Mouse (Mus musculus) embryonic facial prominence, embryonic 15.5 days (tissue): ENCODE data around the gene Rps6kb1. TPM values are rescaled to one million over a fixed set of nuclear protein-coding genes. Genes with fewer than 3 reads are reported as not detected.
A peak's percentile ranks its signal among the peaks of the same experiment; 100 is the strongest.

Source experiments
- ATAC-seq: fragments of 200-750 bp; cut with Nextera tagmentation; 2 replicates; pipeline ENCODE4 v1.8.0; 2017; ENCODE audit warnings: low read depth, moderate TSS enrichment; ENCODE audit not compliant: insufficient number of reproducible peaks, low FRiP score, low TSS enrichment
- H3K27ac ChIP-seq: fragments of 300-500 bp; sonication (generic); replicated peaks from 2 replicates; pipeline ENCODE4 v1.5.1; 2015; ENCODE audit warnings: mild to moderate bottlenecking, inconsistent platforms
- H3K27me3 ChIP-seq: fragments of 300-500 bp; sonication (generic); 2 replicates; pipeline ENCODE4 v1.6.1; 2015; ENCODE audit warnings: inconsistent platforms
- H3K36me3 ChIP-seq: fragments of 300-500 bp; sonication (generic); 2 replicates; pipeline ENCODE4 v1.6.1; 2015; ENCODE audit warnings: mild to moderate bottlenecking, inconsistent platforms
- H3K4me1 ChIP-seq: fragments of 300-500 bp; sonication (generic); 2 replicates; pipeline ENCODE4 v1.6.1; 2015; ENCODE audit warnings: inconsistent platforms
- H3K4me2 ChIP-seq: fragments of 300-500 bp; sonication (generic); replicated peaks from 2 replicates; pipeline ENCODE4 v1.6.1; 2015; ENCODE audit warnings: mild to moderate bottlenecking, inconsistent platforms
- H3K4me3 ChIP-seq: fragments of 300-500 bp; sonication (generic); replicated peaks from 2 replicates; pipeline ENCODE4 v1.5.1; 2015; ENCODE audit warnings: mild to moderate bottlenecking, inconsistent platforms
- H3K9ac ChIP-seq: fragments of 300-500 bp; sonication (generic); 2 replicates; pipeline ENCODE4 v1.6.1; 2015; ENCODE audit warnings: inconsistent platforms
- H3K9me3 ChIP-seq: fragments of 300-500 bp; sonication (generic); replicated peaks from 2 replicates; pipeline ENCODE4 v1.6.1; 2016; ENCODE audit warnings: inconsistent platforms
- WGBS: fragments of 180-500 bp; shearing (Covaris S2); methylation state at CpG from one replicate; pipeline ENCODE4 v1.1.7; 2015; 5-methylcytosine and 5-hydroxymethylcytosine counted together
- polyA plus RNA-seq: library from polyadenylated mRNA; unstranded; fragments of >200 nt; fragmentation: Nextera tagmentation; extraction: Ambion mirVana; gene quantifications from 2 replicates; pipeline ENCODE4 v1.2.1, GENCODE M21; 2015

Rps6kb1 gene
- polyA plus RNA-seq, 1 experiment from 2014 or later: 70.6 TPM

GRCm38 (mm10) chr11:86570261-86570746, 25.7 kb upstream of the Rps6kb1 start:
- Histone ChIP-seq H3K27me3 (no peaks in the 10 kb centered on the region), H3K9ac (no peak overlapping the region), H3K27ac (peak overlapping the region; percentile 61; the same call in 1 of the 2 replicates), H3K4me3 (no peak overlapping the region), H3K36me3 (no peaks in the 10 kb centered on the region), H3K4me2 (no peak overlapping the region), H3K9me3 (no peaks in the 10 kb centered on the region), H3K4me1 (peaks cover 18% of the 10 kb centered on the region)
- WGBS: 15% methylated on average over 9 of the region's 9 CpGs
- no peak for ATAC-seq

GRCm38 (mm10) chr11:86568425-86568824, 23.8 kb upstream of the Rps6kb1 start:
- no peak overlapping the region for H3K4me3 ChIP-seq
- no peak overlapping the region for H3K9ac ChIP-seq
- ATAC-seq: no peak
- no peaks in the 10 kb centered on the region for H3K9me3 ChIP-seq
- peaks cover 18% of the 10 kb centered on the region for H3K4me1 ChIP-seq
- H3K4me2 ChIP-seq: no peak overlapping the region
- no peaks in the 10 kb centered on the region for H3K27me3 ChIP-seq
- H3K27ac ChIP-seq: no peak overlapping the region
- no peaks in the 10 kb centered on the region for H3K36me3 ChIP-seq
- WGBS: 61% methylated on average over 3 of the region's 3 CpGs

- no peak for ATAC-seq
- no peaks in the 10 kb centered on the region for H3K27me3 ChIP-seq
- peaks cover 29% of the 10 kb centered on the region for H3K36me3 ChIP-seq
- WGBS: 96% methylated on average over 4 of the region's 4 CpGs
- H3K27ac ChIP-seq: no peak overlapping the region
- no peaks in the 10 kb centered on the region for H3K9me3 ChIP-seq
- no peak overlapping the region for H3K9ac ChIP-seq
- no peak overlapping the region for H3K4me3 ChIP-seq
- H3K4me2 ChIP-seq: no peak overlapping the region
- no peaks in the 10 kb centered on the region for H3K4me1 ChIP-seq
Observed at GRCm38 (mm10) chr11:86558258-86558657, 13.7 kb upstream of the Rps6kb1 start.

GRCm38 (mm10) chr11:86553525-86553924, 8.9 kb upstream of the Rps6kb1 start:
- Histone ChIP-seq H3K4me2 (no peak overlapping the region), H3K36me3 (peaks cover 29% of the 10 kb centered on the region; the same call in 1 of the 2 replicates), H3K9ac (no peak overlapping the region), H3K4me1 (no peaks in the 10 kb centered on the region), H3K4me3 (no peak overlapping the region), H3K9me3 (no peaks in the 10 kb centered on the region), H3K27me3 (no peaks in the 10 kb centered on the region), H3K27ac (no peak overlapping the region)
- ATAC-seq: no peak
- WGBS: 84% methylated on average over 6 of the region's 6 CpGs

- H3K4me3 ChIP-seq: no peak overlapping the region
- H3K9me3 ChIP-seq: no peaks in the 10 kb centered on the region
- no peak overlapping the region for H3K9ac ChIP-seq
- H3K4me1 ChIP-seq: peaks cover 12% of the 10 kb centered on the region
- no peak overlapping the region for H3K27ac ChIP-seq
- no peak overlapping the region for H3K4me2 ChIP-seq
- WGBS: 94% methylated on average over 1 of the region's 1 CpGs
- ATAC-seq: no peak
- H3K36me3 ChIP-seq: peaks cover 16% of the 10 kb centered on the region; the same call in 1 of the 2 replicates
- no peaks in the 10 kb centered on the region for H3K27me3 ChIP-seq
Observed at GRCm38 (mm10) chr11:86547412-86547811, 2.8 kb upstream of the Rps6kb1 start.

- Histone ChIP-seq H3K4me2 (peak overlapping the region; percentile 69), H3K9ac (peak overlapping the region; percentile 35; the same call in 1 of the 2 replicates), H3K4me1 (peaks cover 19% of the 10 kb centered on the region), H3K27ac (peak overlapping the region; percentile 90; the same call in 1 of the 2 replicates), H3K4me3 (peak overlapping the region; percentile 89), H3K9me3 (no peaks in the 10 kb centered on the region), H3K27me3 (no peaks in the 10 kb centered on the region), H3K36me3 (peaks cover 13% of the 10 kb centered on the region; the same call in 1 of the 2 replicates)
- WGBS: 76% methylated on average over 8 of the region's 8 CpGs
- no peak for ATAC-seq
Observed at GRCm38 (mm10) chr11:86545556-86545955, 951 bp upstream of the Rps6kb1 start.

- Histone ChIP-seq H3K4me1 (peaks cover 19% of the 10 kb centered on the region), H3K9ac (peak overlapping the region; percentile 94), H3K4me3 (peak overlapping the region; percentile 89), H3K9me3 (no peaks in the 10 kb centered on the region), H3K36me3 (0 out of 2 replicates have a peak, but pooled peaks cover 2% of the 10 kb centered on the region), H3K4me2 (peak overlapping the region; percentile 69), H3K27me3 (no peaks in the 10 kb centered on the region), H3K27ac (peak overlapping the region; percentile 89)
- ATAC-seq: peak; percentile 22
- under 1% methylated on average over 34 of the region's 50 CpGs for WGBS
Observed at GRCm38 (mm10) chr11:86543960-86544638, 506 bp downstream of the Rps6kb1 start.

GRCm38 (mm10) chr11:86542851-86543250, 1.8 kb downstream of the Rps6kb1 start:
- Histone ChIP-seq H3K27ac (no peak overlapping the region), H3K27me3 (no peaks in the 10 kb centered on the region), H3K9me3 (no peaks in the 10 kb centered on the region), H3K4me2 (peak overlapping the region; percentile 25; the same call in 1 of the 2 replicates), H3K36me3 (no peaks in the 10 kb centered on the region; the same call in 1 of the 2 replicates), H3K4me3 (peak overlapping the region; percentile 6; the same call in 1 of the 2 replicates), H3K9ac (no peak overlapping the region), H3K4me1 (peaks cover 19% of the 10 kb centered on the region)
- ATAC-seq: no peak
- 27% methylated on average over 1 of the region's 1 CpGs for WGBS

- no peak overlapping the region for H3K9ac ChIP-seq
- no peaks in the 10 kb centered on the region for H3K9me3 ChIP-seq
- no peak overlapping the region for H3K27ac ChIP-seq
- H3K36me3 ChIP-seq: no peaks in the 10 kb centered on the region; the same call in 1 of the 2 replicates
- H3K4me1 ChIP-seq: peaks cover 15% of the 10 kb centered on the region
- 86% methylated on average over 2 of the region's 2 CpGs for WGBS
- H3K27me3 ChIP-seq: no peaks in the 10 kb centered on the region
- H3K4me3 ChIP-seq: no peak overlapping the region
- no peak for ATAC-seq
- no peak overlapping the region for H3K4me2 ChIP-seq
Observed at GRCm38 (mm10) chr11:86540476-86540845, 4.1 kb downstream of the Rps6kb1 start.

- 85% methylated on average over 6 of the region's 6 CpGs for WGBS
- Histone ChIP-seq H3K4me1 (peaks cover 15% of the 10 kb centered on the region), H3K27me3 (no peaks in the 10 kb centered on the region), H3K27ac (no peak overlapping the region), H3K9ac (no peak overlapping the region), H3K4me2 (no peak overlapping the region), H3K9me3 (no peaks in the 10 kb centered on the region), H3K4me3 (no peak overlapping the region), H3K36me3 (no peaks in the 10 kb centered on the region; the same call in 1 of the 2 replicates)
- ATAC-seq: no peak
Observed at GRCm38 (mm10) chr11:86539716-86540475, 4.7 kb downstream of the Rps6kb1 start.

- H3K9ac ChIP-seq: no peak overlapping the region
- no peak for ATAC-seq
- H3K4me3 ChIP-seq: no peak overlapping the region
- H3K36me3 ChIP-seq: peaks cover 4% of the 10 kb centered on the region; the same call in 1 of the 2 replicates
- WGBS: 81% methylated on average over 4 of the region's 4 CpGs
- no peaks in the 10 kb centered on the region for H3K9me3 ChIP-seq
- H3K27me3 ChIP-seq: no peaks in the 10 kb centered on the region
- no peak overlapping the region for H3K27ac ChIP-seq
- peaks cover 15% of the 10 kb centered on the region for H3K4me1 ChIP-seq
- no peak overlapping the region for H3K4me2 ChIP-seq
Observed at GRCm38 (mm10) chr11:86538786-86539185, 5.8 kb downstream of the Rps6kb1 start.
